Mouse (Mus musculus) embryonic stem cell, embryonic (primary cell): ENCODE results near the gene Fam124b.

Experiments
- CTCF ChIA-PET, 4 experiments: fragments of 300-600 bp in 2 of 4; fragments of 350-600 bp in 2 of 4; sonication (Branson Sonifier 250); formaldehyde crosslinking; loops; one replicate each; lab custom pipeline; 2022; ENCODE audit warnings: inconsistent platforms in 2 of 4; lab: Charles Lee
- POLR2A ChIA-PET, 4 experiments: fragments of 300-600 bp in 2 of 4; fragments of 350-600 bp in 2 of 4; sonication (Branson Sonifier 250); formaldehyde crosslinking; loops; one replicate each; lab custom pipeline; 2022; ENCODE audit warnings: antibody characterized with exemption in 4 of 4, inconsistent platforms in 1 of 4; lab: Charles Lee

Fam124b gene

DNA sequence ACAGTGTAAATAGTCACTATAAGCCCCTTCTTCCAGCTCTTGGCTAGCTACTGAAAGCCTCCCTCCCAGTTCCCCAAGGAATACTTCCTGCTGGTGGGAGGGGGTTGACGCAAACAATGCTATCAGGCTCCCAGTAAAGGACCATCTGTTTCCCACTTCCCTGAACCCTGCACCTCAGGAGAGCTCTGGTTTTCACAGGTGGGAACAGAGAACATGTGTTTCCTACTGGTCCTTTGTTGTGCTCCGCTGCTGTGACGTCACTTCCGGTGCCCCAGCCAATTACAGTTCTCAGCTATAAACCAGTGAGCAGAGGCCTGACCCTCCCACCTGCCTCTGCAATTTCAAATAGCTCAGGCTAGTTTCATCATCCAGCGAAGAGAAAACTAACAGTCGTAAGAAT, at the start of gene Fam124b:
Gene Fam124b (minus strand): TSS at position 206 of the 400 bp plus-strand sequence.
- POLR2A ChIA-PET, result interaction anchor here in 2 of 4 experiments (1.0 to 1.3 kb wide), 2 partner anchors 11 to 19 kb away, joined by 3 to 4 read pairs; no protein-coding TSS in a partner anchor
- CTCF ChIA-PET, result interaction anchor here in 1 of 4 experiments (1.1 to 2.1 kb wide), 2 partner anchors 11 to 38 kb away, joined by 3 to 5 read pairs; no protein-coding TSS in a partner anchor

- ChIA-PET POLR2A (no interaction called here), CTCF (no interaction called here)
These were observed 42.2 kb upstream of the Fam124b start for GRCm38 (mm10) chr1:80260443-80260842.

- ChIA-PET CTCF (interaction anchor here in 2 of 4 experiments (1.0 kb wide), 2 partner anchors 11 to 78 kb away, joined by 3 read pairs; no protein-coding TSS in a partner anchor), POLR2A (interaction anchor here in 1 of 4 experiments (1.0 to 2.0 kb wide), 2 partner anchors 21 to 22 kb away, joined by 3 to 5 read pairs; no protein-coding TSS in a partner anchor)
These were observed 40.4 kb upstream of the Fam124b start for GRCm38 (mm10) chr1:80258632-80259031.

GRCm38 (mm10) chr1:80253309-80253708, 35.0 kb upstream of the Fam124b start:
- POLR2A ChIA-PET, result interaction anchor here in 1 of 4 experiments (0.7 to 0.8 kb wide), 3 partner anchors 8 to 14 kb away, joined by 3 to 4 read pairs (median 3); no protein-coding TSS in a partner anchor
- CTCF ChIA-PET, result no interaction called here

DNA sequence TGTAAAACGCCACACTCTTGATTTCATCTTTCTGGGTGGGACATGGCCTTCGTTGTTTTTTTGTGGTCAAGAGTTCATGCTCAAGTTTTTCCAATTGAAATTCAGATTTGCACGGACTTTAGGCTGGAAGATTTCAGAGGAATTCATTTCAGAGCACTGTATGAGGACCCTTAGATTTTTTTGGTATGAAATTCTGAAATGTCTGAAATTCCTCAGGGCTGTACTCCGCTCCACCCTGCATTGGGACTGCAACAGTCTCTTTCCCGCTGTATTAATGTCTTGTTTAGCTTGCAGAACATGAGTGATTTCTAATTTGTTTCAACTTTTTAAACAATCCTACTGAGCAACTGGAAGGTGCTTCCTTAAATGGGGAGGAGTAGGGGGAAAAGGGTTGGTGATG, 32.0 kb upstream of the Fam124b start:
- ChIA-PET POLR2A (no interaction called here), CTCF (no interaction called here)

- CTCF ChIA-PET, result interaction anchor here in 1 of 4 experiments (0.7 kb wide), 1 partner anchor 11 kb away, joined by 3 read pairs; no protein-coding TSS in a partner anchor
- POLR2A ChIA-PET, result no interaction called here
These were observed 28.9 kb upstream of the Fam124b start for GRCm38 (mm10) chr1:80247131-80247530.

DNA sequence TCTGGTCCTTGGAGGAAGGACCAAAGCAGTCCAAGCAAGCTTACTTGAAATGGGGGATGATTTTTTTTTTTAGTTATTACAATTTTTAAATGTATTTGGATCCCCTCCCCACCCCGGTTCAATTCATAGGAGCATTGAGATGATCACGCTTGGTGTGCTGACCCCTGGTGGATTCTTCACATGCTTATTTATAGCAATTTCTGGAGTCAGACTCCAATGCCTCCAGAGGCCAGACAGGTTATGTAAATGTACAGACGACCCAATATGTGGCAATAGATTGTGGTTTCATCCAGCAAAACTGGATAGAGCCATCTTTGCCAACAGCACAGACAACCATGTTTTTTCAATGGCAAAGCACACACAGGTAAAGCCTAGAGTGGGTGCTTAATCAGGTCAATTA, 25.9 kb upstream of the Fam124b start:
- ChIA-PET POLR2A (interaction anchor here in 1 of 4 experiments (0.6 kb wide), 1 partner anchor 104 kb away, joined by 3 read pairs; no protein-coding TSS in a partner anchor), CTCF (no interaction called here)

DNA sequence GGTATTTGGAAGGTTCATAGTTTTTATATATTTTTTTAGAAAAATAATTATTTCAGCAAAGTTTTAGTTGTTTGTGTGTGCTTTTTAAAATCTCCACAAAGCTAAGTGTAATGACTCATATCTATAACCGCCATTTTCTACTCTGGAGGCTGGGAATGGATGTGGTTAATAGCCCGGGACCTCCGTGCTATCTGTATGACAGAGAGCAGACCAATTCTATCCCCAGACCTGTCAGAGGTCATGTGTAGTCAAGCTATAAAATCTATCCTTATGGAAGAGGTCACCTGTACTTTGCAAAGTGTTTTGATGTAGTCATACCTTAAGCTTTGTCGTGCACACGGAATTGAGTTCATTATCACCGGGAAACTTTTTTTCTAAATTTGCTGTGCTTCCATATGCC, 23.3 kb upstream of the Fam124b start:
- CTCF ChIA-PET, result no interaction called here
- POLR2A ChIA-PET, result interaction anchor here in 2 of 4 experiments (0.7 kb wide), 2 partner anchors 10 to 11 kb away, joined by 4 to 5 read pairs; no protein-coding TSS in a partner anchor

DNA sequence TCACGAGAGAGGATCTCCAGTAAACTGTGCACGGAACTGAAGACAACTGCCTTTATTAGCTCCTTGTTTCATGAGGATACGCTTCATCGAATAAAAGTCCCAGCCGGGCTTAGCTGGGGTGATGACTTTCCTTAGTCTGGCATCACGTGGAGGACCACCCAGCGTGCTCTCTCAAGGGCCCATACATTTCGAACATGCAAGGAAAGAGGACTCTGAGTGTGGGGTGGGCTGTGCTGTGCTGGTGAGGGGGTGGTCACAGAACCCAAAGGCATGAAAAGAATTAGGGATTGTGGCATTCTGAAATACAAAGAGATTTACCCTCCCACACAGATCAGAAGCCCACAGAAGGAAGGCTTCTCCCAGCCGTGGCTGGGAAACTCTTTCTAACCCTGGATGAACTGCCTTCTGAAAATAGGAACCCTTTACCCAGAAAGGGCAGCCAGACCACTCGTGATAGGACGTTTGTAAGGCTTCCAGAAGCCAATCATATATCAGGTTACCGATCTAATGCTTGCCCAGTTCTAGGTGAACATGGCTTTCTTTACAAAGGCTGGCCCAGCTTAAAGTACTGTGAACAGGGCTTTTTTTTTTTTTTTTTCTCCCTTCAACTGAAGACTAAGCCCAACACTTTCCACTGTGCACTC, 21.9 kb upstream of the Fam124b start:
- ChIA-PET CTCF (interaction anchor here in 3 of 4 experiments (0.5 to 1.3 kb wide), 4 partner anchors 14 to 1595 kb away, joined by 3 to 8 read pairs (median 5); no protein-coding TSS in a partner anchor), POLR2A (interaction anchor here in 3 of 4 experiments (0.5 to 1.5 kb wide), 8 partner anchors 12 to 1034 kb away, joined by 3 to 5 read pairs (median 3); no protein-coding TSS in a partner anchor)

DNA sequence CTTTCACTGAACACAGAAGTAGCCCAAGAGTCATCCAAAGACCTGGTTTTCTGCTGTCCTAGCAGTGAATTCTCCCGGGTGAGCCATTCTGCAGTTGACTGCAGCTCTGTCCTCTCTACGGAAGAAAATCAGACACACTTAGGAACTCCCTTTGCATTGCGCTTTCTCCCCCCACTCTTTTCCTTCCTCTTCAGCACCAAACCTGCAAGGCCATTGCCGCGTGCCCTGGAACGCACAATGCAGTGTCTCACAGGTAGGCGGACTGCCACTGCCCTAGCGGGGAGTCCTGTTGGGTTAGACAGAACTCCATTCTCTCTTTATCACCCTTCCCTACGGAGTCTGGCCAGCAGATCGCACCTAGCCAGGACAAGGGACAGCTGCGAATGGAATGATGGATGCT, 21.2 kb upstream of the Fam124b start:
- POLR2A ChIA-PET, result interaction anchor here in 3 of 4 experiments (0.5 to 1.5 kb wide), 8 partner anchors 12 to 1035 kb away, joined by 3 to 5 read pairs (median 3); no protein-coding TSS in a partner anchor
- CTCF ChIA-PET, result interaction anchor here in 3 of 4 experiments (0.5 to 1.3 kb wide), 4 partner anchors 15 to 1594 kb away, joined by 3 to 8 read pairs (median 5); no protein-coding TSS in a partner anchor

GRCm38 (mm10) chr1:80236951-80237702, 18.9 kb upstream of the Fam124b start:
- ChIA-PET POLR2A (interaction anchor here in 2 of 4 experiments (0.6 to 2.1 kb wide), 10 partner anchors 19 to 227 kb away, joined by 3 to 5 read pairs (median 4); partner anchors contain the start of gene Fam124b (in 1 of the 2)), CTCF (interaction anchor here in 2 of 4 experiments (0.6 to 3.0 kb wide), 2 partner anchors 57 to 591 kb away, joined by 3 to 9 read pairs; no protein-coding TSS in a partner anchor)

- ChIA-PET CTCF (interaction anchor here in 2 of 4 experiments (1.0 to 3.0 kb wide), 2 partner anchors 23 to 56 kb away, joined by 5 to 9 read pairs; no protein-coding TSS in a partner anchor), POLR2A (interaction anchor here in 2 of 4 experiments (0.8 to 2.1 kb wide), 10 partner anchors 18 to 101 kb away, joined by 3 to 5 read pairs (median 4); partner anchors contain the start of gene Fam124b (in 1 of the 2))
These were observed 17.9 kb upstream of the Fam124b start for GRCm38 (mm10) chr1:80236126-80236525.

DNA sequence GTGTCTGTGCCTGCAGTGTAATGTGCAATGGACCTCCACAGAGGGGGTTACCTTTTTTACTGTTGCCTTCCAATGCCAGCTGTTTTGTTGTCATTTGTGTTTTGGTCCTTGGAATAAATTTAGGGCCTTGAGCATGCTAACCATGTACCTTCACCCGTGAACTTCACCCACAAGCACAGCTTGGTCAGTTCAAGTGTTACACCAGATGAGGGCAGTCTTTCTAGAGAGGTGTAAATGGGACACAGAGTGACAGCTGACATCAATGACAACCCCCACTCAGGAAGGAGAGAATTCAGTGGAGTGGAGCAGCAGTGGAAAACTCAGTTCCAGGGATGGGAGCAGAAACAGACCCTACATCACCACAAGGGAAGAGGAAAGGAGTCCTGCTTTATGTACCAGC, 12.3 kb upstream of the Fam124b start:
- ChIA-PET CTCF (interaction anchor here in 2 of 4 experiments (0.7 to 1.0 kb wide), 3 partner anchors 22 to 69 kb away, joined by 3 to 4 read pairs (median 3); no protein-coding TSS in a partner anchor), POLR2A (no interaction called here)

- CTCF ChIA-PET, result interaction anchor here in 1 of 4 experiments (1.0 kb wide), 1 partner anchor 9 kb away, joined by 4 read pairs; no protein-coding TSS in a partner anchor
- POLR2A ChIA-PET, result interaction anchor here in 1 of 4 experiments (0.8 kb wide), 1 partner anchor 287 kb away, joined by 3 read pairs; no protein-coding TSS in a partner anchor
These were observed 6.7 kb upstream of the Fam124b start for GRCm38 (mm10) chr1:80224839-80225412.

DNA sequence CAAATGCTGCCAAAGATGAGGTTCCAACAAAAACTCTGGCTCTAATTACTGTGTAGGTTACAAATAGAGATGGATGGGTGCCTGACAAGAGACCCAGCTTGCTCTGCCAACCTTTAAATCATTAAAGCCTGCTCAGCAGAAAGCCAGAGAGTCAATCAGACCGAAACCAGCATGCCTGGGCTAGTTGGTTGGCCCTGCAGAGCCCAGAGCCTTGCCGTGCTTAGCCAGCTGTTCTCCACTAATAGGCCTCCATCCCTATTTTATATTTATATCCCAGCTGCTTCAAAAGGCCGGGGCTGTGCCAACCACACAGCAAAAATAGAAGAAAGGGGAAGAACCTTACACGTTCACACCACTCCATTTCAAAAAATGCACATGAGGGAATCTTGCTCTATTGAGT, 2.9 kb upstream of the Fam124b start:
- ChIA-PET POLR2A (no interaction called here), CTCF (no interaction called here)

- CTCF ChIA-PET, result interaction anchor here in 1 of 4 experiments (0.9 kb wide), 1 partner anchor 22 kb away, joined by 5 read pairs; no protein-coding TSS in a partner anchor
- POLR2A ChIA-PET, result no interaction called here
These were observed 4.4 kb downstream of the Fam124b start for GRCm38 (mm10) chr1:80213826-80214225.

DNA sequence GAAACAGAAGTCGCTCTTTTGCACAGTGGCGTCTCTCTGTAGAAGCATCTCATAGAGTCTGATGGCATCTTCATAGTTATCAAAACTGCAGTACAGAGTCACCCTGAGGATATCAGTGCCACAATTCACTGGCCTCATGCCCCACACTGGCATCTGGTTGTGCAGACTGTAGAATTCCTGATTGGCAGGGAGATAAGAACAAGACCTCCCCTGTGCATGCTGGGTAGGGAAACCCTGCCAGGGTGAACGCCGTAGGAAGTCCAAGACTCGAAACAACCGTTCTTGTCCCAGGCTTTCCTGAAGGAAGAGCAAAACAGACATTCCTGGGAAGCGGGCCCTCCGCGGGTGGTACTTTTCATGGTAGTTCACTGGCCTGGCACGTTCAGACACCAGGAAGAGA, 5.1 kb downstream of the Fam124b start:
- ChIA-PET CTCF (interaction anchor here in 1 of 4 experiments (0.9 kb wide), 1 partner anchor 23 kb away, joined by 5 read pairs; no protein-coding TSS in a partner anchor), POLR2A (no interaction called here)

DNA sequence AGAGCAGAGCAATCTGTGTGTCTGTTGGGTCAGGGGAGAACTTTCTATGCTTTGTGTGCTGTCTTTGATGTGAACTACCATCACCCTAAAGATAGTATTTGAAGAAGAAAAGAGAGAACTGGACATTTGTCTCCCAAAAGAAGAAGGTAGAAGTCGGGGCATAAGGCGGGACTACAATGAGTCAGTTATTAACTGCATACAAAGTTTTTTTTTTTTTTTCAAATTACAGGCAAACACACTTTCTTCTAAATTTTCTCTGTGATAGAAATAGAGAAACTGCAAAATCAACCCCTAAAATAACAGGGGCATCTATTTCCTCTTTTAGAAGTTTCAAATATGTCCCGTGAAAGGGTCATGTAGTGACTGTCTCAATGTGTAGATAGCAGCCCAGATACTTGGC, 16.0 kb downstream of the Fam124b start:
- ChIA-PET POLR2A (no interaction called here), CTCF (no interaction called here)
